Mouse (Mus musculus): ENCODE data around the gene Cntrob. TPM values are rescaled to one million over a fixed set of nuclear protein-coding genes. Genes with fewer than 3 reads are reported as not detected.

Gene Cntrob
- polyA plus RNA-seq (2015; fragmentation: Nextera tagmentation; extraction: Ambion mirVana): 25.3 and 26.4 TPM in 2 replicates

DNA sequence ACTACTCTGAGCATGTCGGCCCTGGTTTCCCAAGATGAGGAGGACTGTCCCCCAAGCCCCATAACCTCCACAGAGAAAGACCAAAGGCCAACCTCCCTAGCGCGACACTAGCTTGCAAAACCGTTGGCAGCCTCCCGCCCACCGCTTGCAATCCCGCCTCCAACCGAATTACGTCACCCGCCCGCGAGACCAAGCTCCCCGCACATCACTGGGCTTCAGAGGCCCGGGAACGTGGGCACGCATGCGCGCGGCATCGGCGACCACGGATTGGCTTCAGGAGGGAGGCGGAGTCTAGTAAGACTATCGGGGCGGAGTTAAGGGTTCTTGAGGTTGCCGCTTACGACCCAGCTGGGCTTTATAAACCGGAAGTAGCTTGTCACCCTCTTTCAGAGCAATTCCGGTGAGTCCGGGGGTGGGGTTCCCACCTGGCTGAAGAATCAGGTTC is at the start of gene Cntrob, which contains the start of gene Trappc1:
Gene Cntrob, minus strand, starts transcription at position 109 of the 445 bp plus-strand sequence.
Gene Trappc1, plus strand, starts transcription at position 314 of the 445 bp plus-strand sequence.
- Histone ChIP-seq H3K27ac (peak within 1 kb of the TSS; percentile 87), H3K4me3 (peak within 1 kb of the TSS; percentile 60), H3K36me3 (peaks cover 21% of the 10 kb centered on the region), H3K9ac (peak within 1 kb of the TSS; percentile 84), H3K27me3 (peaks cover 24% of the 10 kb centered on the region), H3K4me2 (replicated peaks) (peak within 1 kb of the TSS; percentile 83), H3K9me3 (no peaks in the 10 kb centered on the region), H3K4me1 (peaks cover 44% of the 10 kb centered on the region)
- ATAC-seq (ENCODE audit: low FRiP score, low read depth): peak; percentile 93
- whole genome bisulfite sequencing: under 1% methylated on average over 30 of the region's 30 CpGs

DNA sequence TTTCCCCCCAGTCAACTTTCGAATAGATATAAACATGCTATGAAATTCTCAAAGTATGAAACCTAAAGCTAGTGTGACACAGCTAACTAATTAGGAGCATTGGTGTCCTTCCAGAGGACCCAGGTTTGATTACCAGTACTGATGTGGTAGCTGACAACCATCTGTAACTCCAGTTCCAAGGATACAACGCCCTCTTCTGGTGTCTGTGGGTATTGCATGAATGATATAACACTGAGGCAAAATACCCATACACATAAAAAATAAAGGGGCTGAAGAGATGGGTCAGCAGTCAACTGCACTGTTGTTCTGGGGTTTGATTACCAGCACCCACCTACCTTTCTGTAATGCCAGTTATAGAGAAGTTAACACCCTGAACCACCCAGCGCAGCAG is 49.2 kb upstream of the Cntrob start:
- H3K4me1 ChIP-seq: peaks cover 29% of the 10 kb centered on the region
- no peak overlapping the region for H3K4me3 ChIP-seq
- 64% methylated on average over 3 of the region's 3 CpGs for WGBS
- no peak overlapping the region for H3K4me2 ChIP-seq (replicated peaks)
- peaks cover 39% of the 10 kb centered on the region for H3K36me3 ChIP-seq
- H3K9me3 ChIP-seq: no peaks in the 10 kb centered on the region
- H3K9ac ChIP-seq: no peak overlapping the region
- no peak for ATAC-seq (ENCODE audit: low FRiP score, low read depth)
- H3K27me3 ChIP-seq: no peaks in the 10 kb centered on the region
- 0 out of 2 replicates have a peak overlapping the region, but pooled peaks have one; percentile 61 for H3K27ac ChIP-seq

DNA sequence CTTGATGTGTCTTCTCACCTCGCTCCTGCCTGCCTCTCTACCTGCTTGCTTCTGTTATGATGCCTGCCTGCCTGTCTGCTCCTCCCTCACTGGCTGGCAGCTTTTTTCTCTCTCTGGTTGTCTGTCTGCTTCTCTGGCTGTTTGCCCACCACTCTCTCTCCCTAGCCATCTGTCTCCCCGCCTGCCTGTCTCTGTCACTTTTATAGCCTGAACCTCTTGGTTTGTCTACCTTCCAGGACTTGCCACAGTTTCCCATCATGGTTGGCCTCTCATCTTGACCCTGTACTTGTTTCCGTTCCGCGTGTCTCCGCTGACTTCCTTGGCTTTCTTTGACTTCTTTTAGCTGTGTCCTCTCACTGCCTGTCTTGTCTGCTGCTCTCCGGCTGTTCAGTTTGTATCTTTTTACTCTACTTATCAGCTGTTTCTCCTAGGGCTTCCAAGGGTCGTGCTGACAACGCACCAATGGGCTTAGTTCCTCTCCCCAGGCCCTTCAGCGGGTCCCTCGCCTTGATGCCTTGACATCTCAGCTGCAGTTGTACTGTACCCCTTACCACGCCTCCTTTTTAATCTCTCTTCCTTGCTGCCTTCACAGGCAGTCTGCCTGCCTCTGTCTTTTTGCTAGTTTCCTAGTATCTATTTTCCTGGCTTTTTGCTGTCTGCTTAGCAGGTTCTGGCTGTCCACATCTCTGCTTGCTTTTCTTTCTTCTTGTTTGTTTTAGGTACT is 48.6 kb upstream of the Cntrob start:
- Histone ChIP-seq H3K4me3 (no peak overlapping the region), H3K36me3 (peaks cover 34% of the 10 kb centered on the region), H3K27me3 (no peaks in the 10 kb centered on the region), H3K9ac (peak overlapping the region; percentile 14; the same call in 1 of the 2 replicates), H3K4me2 (replicated peaks) (peak overlapping the region; percentile 47), H3K4me1 (peaks cover 30% of the 10 kb centered on the region), H3K9me3 (no peaks in the 10 kb centered on the region), H3K27ac (peak overlapping the region; percentile 61; the same call in 1 of the 2 replicates)
- WGBS: 58% methylated on average over 12 of the region's 12 CpGs
- ATAC-seq (ENCODE audit: low FRiP score, low read depth): no peak

DNA sequence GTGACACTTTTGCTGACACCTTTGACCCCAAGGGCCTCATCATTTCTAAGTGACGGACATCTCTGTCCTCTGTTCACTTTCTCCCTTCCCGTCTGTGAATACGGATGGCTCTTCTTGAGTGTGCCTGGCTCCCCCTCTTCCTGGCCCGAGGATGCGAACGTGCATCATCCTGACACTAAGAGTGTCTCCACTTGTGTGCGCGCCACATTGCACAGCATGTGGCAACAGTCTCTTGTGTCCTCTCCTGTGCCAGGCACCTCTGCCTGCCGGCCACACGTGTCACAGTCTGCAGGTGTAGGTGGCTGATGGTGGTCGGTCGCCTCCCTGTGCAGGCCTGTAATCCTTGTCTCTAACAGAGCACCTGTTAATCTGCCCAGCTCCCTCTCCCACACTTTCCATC is 48.0 kb upstream of the Cntrob start:
- Histone ChIP-seq H3K27me3 (no peaks in the 10 kb centered on the region), H3K4me1 (peaks cover 30% of the 10 kb centered on the region), H3K9me3 (no peaks in the 10 kb centered on the region), H3K4me3 (no peak overlapping the region), H3K27ac (peak overlapping the region; percentile 61; the same call in 1 of the 2 replicates), H3K9ac (peak overlapping the region; percentile 14; the same call in 1 of the 2 replicates), H3K36me3 (peaks cover 28% of the 10 kb centered on the region), H3K4me2 (replicated peaks) (peak overlapping the region; percentile 47)
- WGBS: 54% methylated on average over 12 of the region's 12 CpGs
- no peak for ATAC-seq (ENCODE audit: low FRiP score, low read depth)

DNA sequence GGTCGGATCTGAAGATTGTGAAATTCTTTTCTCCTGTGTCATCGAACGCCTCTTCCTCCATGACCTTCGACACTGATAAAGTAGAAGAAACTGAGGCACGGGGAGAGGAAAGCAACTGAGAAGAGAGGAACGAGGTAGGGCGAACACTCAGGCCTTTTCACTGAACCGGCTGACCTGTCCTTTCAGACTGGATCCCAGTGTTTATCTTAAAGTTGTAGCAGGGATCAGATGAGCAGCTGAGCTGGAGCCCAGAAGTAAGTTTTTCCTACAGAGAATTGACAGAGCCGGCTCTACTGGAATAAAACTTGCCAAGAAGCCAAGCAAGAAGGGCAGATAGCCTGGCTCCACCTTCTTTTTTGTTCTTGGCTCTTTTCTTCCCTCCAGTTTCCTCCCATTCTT is 47.2 kb upstream of the Cntrob start:
- Histone ChIP-seq H3K27me3 (no peaks in the 10 kb centered on the region), H3K4me3 (peak overlapping the region; percentile 17; the same call in 1 of the 2 replicates), H3K27ac (peak overlapping the region; percentile 81), H3K9me3 (no peaks in the 10 kb centered on the region), H3K4me1 (peaks cover 34% of the 10 kb centered on the region), H3K36me3 (peaks cover 21% of the 10 kb centered on the region), H3K9ac (peak overlapping the region; percentile 43), H3K4me2 (replicated peaks) (peak overlapping the region; percentile 47)
- no peak for ATAC-seq (ENCODE audit: low FRiP score, low read depth)
- 37% methylated on average over 9 of the region's 9 CpGs for WGBS

DNA sequence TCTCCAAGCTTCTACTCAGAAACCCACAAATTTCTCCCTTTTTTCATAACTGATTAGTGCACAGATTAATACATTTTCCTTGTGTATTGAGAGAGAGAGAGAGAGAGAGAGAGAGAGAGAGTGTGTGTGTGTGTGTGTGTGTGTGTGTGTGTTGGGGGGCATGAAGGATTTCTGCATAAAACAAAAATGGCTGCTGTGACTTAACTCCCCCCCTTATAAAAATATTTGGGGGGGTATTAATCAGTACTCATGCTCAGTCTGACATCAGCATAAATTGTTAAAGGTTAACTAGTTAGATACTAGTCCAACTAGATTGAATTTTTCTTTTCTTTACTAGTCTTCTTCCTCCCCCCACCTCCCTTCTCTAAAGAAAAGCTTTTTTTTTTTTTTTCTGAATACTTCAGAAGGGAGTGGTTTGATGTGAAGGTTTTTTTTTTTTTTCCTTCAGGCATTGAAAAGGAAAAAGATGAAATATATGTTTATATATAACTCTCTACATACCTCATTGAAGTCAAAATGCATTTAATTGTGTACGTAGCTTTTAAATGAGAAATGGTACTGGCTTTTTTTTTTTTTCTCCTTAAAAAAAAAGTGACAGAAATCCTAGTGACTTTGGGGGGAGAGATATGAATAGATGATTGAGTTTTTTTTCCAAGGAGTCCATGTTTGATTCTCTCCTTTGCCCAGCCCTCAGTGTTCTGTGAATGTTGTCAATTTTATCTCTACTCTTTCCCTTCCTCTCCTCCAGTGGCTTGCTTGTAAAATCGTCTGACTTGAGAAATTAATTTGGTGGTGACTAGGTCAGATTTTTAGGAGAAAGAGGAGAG is 46.6 kb upstream of the Cntrob start:
- Histone ChIP-seq H3K4me3 (peak overlapping the region; percentile 87), H3K36me3 (peaks cover 18% of the 10 kb centered on the region), H3K27me3 (no peaks in the 10 kb centered on the region), H3K9ac (peak overlapping the region; percentile 100), H3K9me3 (no peaks in the 10 kb centered on the region), H3K27ac (peak overlapping the region; percentile 100), H3K4me1 (peaks cover 40% of the 10 kb centered on the region), H3K4me2 (replicated peaks) (peak overlapping the region; percentile 98)
- ATAC-seq (ENCODE audit: low FRiP score, low read depth): no peak
- WGBS: 38% methylated on average over 2 of the region's 2 CpGs

DNA sequence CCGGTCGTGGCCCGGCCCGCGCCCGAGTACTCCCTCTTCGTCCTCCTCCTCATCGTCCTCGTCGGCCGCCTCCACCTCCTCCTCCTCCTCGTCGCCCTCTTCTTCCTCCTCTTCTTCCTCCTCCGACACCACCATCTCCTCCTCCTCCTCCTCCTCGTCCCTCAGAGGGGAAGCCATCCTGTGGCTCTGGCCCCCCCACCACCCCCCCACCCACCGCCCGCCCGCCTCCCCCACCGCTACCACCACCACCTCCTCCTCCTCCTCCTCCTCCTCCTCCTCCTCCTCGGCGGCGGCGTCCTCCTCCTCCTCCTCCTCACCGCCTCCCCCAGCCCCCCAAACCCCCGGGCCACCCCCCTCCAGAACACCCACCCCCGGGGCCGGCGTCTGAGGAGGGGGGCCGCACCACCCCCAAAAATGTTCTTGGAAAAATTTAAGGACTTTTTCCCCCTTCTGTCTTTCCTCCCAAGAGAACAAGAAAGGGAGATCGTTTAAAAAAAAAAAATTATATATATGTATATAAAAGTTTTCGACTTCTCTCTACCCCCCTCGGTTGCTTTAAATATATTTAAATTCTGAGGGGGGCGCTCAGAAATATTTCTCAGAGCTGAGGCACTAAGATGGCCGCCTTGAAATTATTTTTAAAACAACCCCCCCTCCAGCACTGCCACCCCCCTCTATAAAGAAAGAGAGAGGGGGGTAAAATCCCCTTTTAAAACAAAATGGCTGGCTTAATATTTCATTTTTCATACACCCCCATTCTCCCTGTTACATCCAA is 45.8 kb upstream of the Cntrob start, which contains the start of gene Chd3:
Gene Chd3, minus strand, starts transcription at position 192 of the 775 bp plus-strand sequence.
- no peaks in the 10 kb centered on the region for H3K9me3 ChIP-seq
- ATAC-seq (ENCODE audit: low FRiP score, low read depth): no peak
- peak within 1 kb of the TSS; percentile 100 for H3K27ac ChIP-seq
- H3K36me3 ChIP-seq: peaks cover 19% of the 10 kb centered on the region
- no peaks in the 10 kb centered on the region for H3K27me3 ChIP-seq
- 2% methylated on average over 21 of the region's 34 CpGs for WGBS
- H3K4me3 ChIP-seq: peak within 1 kb of the TSS; percentile 87
- H3K4me2 ChIP-seq (replicated peaks): peak within 1 kb of the TSS; percentile 98
- peak within 1 kb of the TSS; percentile 100 for H3K9ac ChIP-seq
- H3K4me1 ChIP-seq: peaks cover 48% of the 10 kb centered on the region

DNA sequence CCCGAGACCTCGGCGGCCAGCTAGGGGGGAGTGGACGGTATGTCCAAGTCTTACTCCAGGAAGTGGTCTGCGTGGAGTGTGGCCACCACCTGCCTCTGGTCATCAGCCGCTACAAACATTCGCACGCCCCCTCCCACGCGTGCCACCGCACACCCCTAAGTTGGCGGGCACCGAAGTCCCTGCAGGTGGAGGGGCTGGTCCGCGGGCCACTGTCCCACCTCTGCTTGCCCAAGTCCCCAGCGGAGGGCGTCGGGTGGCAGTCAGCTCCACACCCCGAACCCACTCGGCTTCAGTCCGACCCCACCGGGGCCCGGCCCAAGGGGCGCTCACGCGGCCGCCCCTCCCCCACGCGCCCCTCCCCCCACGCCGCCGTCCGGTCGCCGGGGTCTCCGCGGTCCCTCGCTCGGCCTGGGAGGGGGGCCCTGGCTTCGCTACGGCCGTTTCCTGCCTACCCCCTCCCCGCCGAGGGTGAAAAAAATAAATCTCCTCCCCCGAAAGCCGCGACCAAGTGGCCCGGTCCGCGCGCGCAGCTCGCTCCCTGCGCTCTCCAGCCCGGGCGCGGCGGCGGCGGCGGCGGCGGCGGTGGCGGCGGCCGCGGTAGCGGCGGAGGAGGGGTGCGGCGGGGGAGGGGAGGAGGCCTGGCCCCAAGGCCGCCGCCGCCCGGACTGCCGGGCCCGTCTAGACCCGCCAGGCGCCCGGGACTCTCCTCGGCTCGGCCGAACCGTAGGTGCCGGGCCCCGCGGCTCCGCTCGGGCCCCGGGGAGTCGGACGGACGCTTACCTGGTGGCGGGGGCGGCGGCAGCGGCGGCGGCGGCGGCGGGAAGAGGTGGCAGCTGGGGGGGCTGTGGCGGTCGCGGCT is 45.0 kb upstream of the Cntrob start:
- Histone ChIP-seq H3K4me2 (replicated peaks) (peak overlapping the region; percentile 98), H3K27me3 (no peaks in the 10 kb centered on the region), H3K9ac (peak overlapping the region; percentile 100), H3K4me1 (peaks cover 56% of the 10 kb centered on the region), H3K4me3 (peak overlapping the region; percentile 87), H3K36me3 (peaks cover 25% of the 10 kb centered on the region), H3K9me3 (no peaks in the 10 kb centered on the region), H3K27ac (peak overlapping the region; percentile 100)
- WGBS: under 1% methylated on average over 45 of the region's 106 CpGs
- no peak for ATAC-seq (ENCODE audit: low FRiP score, low read depth)

DNA sequence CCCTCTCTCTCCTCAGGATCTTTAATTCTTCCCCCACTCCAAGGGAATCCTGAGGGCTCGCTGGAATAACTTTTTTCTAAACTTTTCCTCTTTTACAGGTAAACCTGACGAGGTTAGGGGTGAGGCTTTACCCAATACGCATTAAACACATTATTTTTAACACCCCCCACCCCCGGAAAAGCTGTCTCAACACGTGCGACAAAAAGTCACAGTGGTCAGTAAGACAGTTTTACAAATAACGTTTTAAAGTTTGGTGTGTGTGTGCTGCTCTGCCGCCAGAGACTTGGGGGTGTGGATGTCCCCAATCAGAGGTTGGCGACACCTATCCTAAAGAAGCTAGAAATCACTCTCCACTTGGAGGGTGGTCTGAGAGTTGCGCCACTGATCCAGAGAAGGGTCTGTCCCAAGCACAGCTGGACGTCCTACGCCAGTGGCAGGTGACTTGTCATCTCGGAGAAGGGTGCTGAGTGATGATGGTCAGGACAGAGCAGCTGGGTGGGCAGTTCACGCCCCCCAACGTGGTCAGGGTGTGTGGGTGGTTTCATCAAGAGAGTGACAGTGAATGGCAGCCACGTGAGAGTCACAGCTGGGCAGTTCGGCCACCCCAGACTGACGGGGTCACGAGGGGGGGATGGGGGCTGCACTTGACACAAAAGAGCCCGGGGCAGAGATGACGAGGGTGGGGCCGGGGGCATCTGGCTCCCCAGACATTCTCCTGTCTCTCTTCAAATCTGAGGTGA is 44.2 kb upstream of the Cntrob start:
- Histone ChIP-seq H3K27me3 (no peaks in the 10 kb centered on the region), H3K4me1 (peaks cover 64% of the 10 kb centered on the region), H3K36me3 (peaks cover 25% of the 10 kb centered on the region), H3K4me2 (replicated peaks) (peak overlapping the region; percentile 98), H3K27ac (peak overlapping the region; percentile 100), H3K4me3 (peak overlapping the region; percentile 87), H3K9ac (peak overlapping the region; percentile 100), H3K9me3 (0 out of 2 replicates have a peak, but pooled peaks cover 3% of the 10 kb centered on the region)
- WGBS: under 1% methylated on average over 22 of the region's 22 CpGs
- ATAC-seq (ENCODE audit: low FRiP score, low read depth): 0 out of 2 replicates have a peak, but pooled peaks have one; percentile 3

Measured in limb, embryonic 13.5 days (tissue).